Mouse (Mus musculus) midbrain, embryonic 11.5 days (tissue): ENCODE results near the gene Gm3187. TPM values are rescaled to one million over a fixed set of nuclear protein-coding genes. Genes with fewer than 3 reads are reported as not detected.
"Not testable (repeated sequence)": the region's sequence is repeated elsewhere in the genome, so short reads cannot be mapped to it uniquely, and the experiment has no call there.

Source experiments
- ATAC-seq: fragments of 200-750 bp; cut with Nextera tagmentation; 2 replicates; pipeline ENCODE4 v1.8.0; 2017; ENCODE audit warnings: moderate TSS enrichment, moderate library complexity; ENCODE audit not compliant: low FRiP score
- DNase-seq: peaks from one replicate; pipeline ENCODE4 v3.0.0; 2015; ENCODE audit warnings: low spot score; ENCODE audit errors: missing footprints
- H3K27ac ChIP-seq: fragments of 300-500 bp; sonication (generic); 2 replicates; pipeline ENCODE4 v1.5.1; 2014; ENCODE audit warnings: low read depth, low read length
- H3K27me3 ChIP-seq: fragments of 300-500 bp; sonication (generic); 2 replicates; pipeline ENCODE4 v1.6.1; 2014; ENCODE audit warnings: mild to moderate bottlenecking, low read length, moderate library complexity, mixed read lengths; ENCODE audit not compliant: control insufficient read depth, insufficient read depth
- H3K36me3 ChIP-seq: fragments of 300-500 bp; sonication (generic); 2 replicates; pipeline ENCODE4 v1.6.1; 2014; ENCODE audit warnings: mild to moderate bottlenecking, low read length, moderate library complexity, mixed read lengths; ENCODE audit not compliant: control insufficient read depth, insufficient read depth
- H3K4me1 ChIP-seq: fragments of 300-500 bp; sonication (generic); 2 replicates; pipeline ENCODE4 v1.6.1; 2014; ENCODE audit warnings: low read length; ENCODE audit not compliant: control insufficient read depth, insufficient read depth
- H3K4me2 ChIP-seq: fragments of 300-500 bp; sonication (generic); 2 replicates; pipeline ENCODE4 v1.6.1; 2014; ENCODE audit warnings: mild to moderate bottlenecking, moderate library complexity
- H3K4me3 ChIP-seq: fragments of 300-500 bp; sonication (generic); 2 replicates; pipeline ENCODE4 v1.5.1; 2014; ENCODE audit warnings: low read depth, low read length
- H3K9ac ChIP-seq: fragments of 300-500 bp; sonication (generic); 2 replicates; pipeline ENCODE4 v1.6.1; 2014; ENCODE audit warnings: low read length
- H3K9me3 ChIP-seq: fragments of 300-500 bp; sonication (generic); 2 replicates; pipeline ENCODE4 v1.6.1; 2016; ENCODE audit warnings: low read length; ENCODE audit not compliant: control insufficient read depth
- WGBS: fragments of 180-500 bp; shearing (Covaris S2); extraction: QIAGEN DNeasy Blood & Tissue Kit; methylation state at CpG from one replicate; pipeline ENCODE4 v1.1.7; 2014; 5-methylcytosine and 5-hydroxymethylcytosine counted together
- polyA plus RNA-seq: library from polyadenylated mRNA; unstranded; fragments of >200 nt; fragmentation: Nextera tagmentation; extraction: Ambion mirVana; gene quantifications from 2 replicates; pipeline ENCODE4 v1.2.1, GENCODE M21; 2014

The Gm3187 gene
- not detected in 2 replicates for polyA plus RNA-seq

GRCm38 (mm10) chr14:5483907-5484306, at the start of gene Gm3187:
TSS of gene Gm3187 (plus strand) at chr14:5484207.
- not testable (repeated sequence) for H3K4me3 ChIP-seq, H3K27me3 ChIP-seq, H3K9me3 ChIP-seq, H3K27ac ChIP-seq, H3K4me2 ChIP-seq, H3K9ac ChIP-seq, DNase-seq, H3K36me3 ChIP-seq, ATAC-seq, H3K4me1 ChIP-seq
- WGBS: 91% methylated on average over 4 of the region's 5 CpGs

GRCm38 (mm10) chr14:5455367-5455766, 28.6 kb upstream of the Gm3187 start, which contains the start of gene Gm3194:
TSS of gene Gm3194 (minus strand) at chr14:5455467.
- not testable (repeated sequence) for H3K9ac ChIP-seq, H3K4me2 ChIP-seq, H3K27me3 ChIP-seq, H3K4me3 ChIP-seq, H3K9me3 ChIP-seq, DNase-seq, ATAC-seq, H3K4me1 ChIP-seq, H3K36me3 ChIP-seq, H3K27ac ChIP-seq
- WGBS: no CpG with 5 or more reads among the region's 3 CpGs

DNA sequence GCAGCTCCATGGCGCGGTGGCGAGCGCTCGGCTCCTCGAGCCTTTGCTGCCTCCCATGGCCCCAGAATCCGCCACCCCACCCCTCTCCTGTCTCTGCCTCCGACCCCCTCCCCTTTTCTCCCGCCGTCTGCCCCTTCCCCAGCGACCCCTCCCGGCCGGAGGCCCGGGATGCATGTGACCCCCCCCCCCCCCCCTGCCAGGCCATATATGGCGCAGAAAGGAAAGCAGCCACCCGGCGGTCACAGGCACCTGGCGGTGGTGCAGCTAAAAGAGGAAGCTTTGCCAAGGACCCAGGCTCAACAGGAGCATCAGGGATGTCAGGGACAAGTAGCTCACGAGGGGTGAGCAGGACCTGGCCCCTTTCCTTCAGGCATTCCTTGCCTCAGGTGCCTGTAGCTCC, 23.5 kb upstream of the Gm3187 start:
- H3K27me3 ChIP-seq, H3K36me3 ChIP-seq, H3K9ac ChIP-seq, DNase-seq, H3K4me2 ChIP-seq, ATAC-seq, H3K4me3 ChIP-seq, H3K4me1 ChIP-seq, H3K27ac ChIP-seq, H3K9me3 ChIP-seq: not testable (repeated sequence)
- no CpG with 5 or more reads among the region's 19 CpGs for WGBS

GRCm38 (mm10) chr14:5477730-5478129, 6.3 kb upstream of the Gm3187 start, which contains the start of gene Gm8246:
TSS of gene Gm8246 (minus strand) at chr14:5477830.
- H3K4me1 ChIP-seq, H3K27me3 ChIP-seq, DNase-seq, H3K27ac ChIP-seq, ATAC-seq, H3K36me3 ChIP-seq, H3K9ac ChIP-seq, H3K4me2 ChIP-seq, H3K9me3 ChIP-seq, H3K4me3 ChIP-seq: not testable (repeated sequence)
- WGBS: no CpG with 5 or more reads among the region's 3 CpGs

- not testable (repeated sequence) for H3K4me3 ChIP-seq, H3K9ac ChIP-seq, H3K27ac ChIP-seq, ATAC-seq, H3K27me3 ChIP-seq, H3K4me1 ChIP-seq, H3K9me3 ChIP-seq, DNase-seq, H3K36me3 ChIP-seq, H3K4me2 ChIP-seq
- WGBS: no CpG with 5 or more reads among the region's 35 CpGs
Measured at GRCm38 (mm10) chr14:5501374-5501773, 17.4 kb downstream of the Gm3187 start, which contains the start of gene Gm3488. TSS of gene Gm3488 (plus strand) at chr14:5501674.

DNA sequence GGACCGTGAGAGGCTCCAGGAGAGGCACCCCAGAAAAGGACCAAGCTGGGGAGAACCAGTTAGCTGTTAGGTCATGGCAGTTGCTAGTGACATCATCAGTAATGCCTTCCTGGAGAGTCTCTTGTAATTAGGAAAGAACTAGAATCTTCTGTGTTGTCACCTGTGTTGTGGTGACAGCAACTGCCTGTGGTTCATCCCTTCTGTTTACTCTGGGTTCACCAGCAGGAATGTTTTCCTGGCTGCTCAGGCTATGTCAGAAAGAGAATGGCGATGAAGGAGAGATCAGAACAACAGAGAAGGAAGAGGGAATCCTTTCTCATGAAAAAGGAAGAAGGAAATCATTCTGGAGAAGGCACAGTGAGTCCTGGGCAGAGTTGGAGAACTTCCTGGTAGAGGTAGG, 54.2 kb downstream of the Gm3187 start, which contains the start of gene Gm3532:
Gene Gm3532, plus strand, starts transcription at position 301 of the 400 bp plus-strand sequence.
- H3K4me3 ChIP-seq, H3K4me2 ChIP-seq, H3K9ac ChIP-seq, ATAC-seq, H3K27me3 ChIP-seq, H3K4me1 ChIP-seq, DNase-seq, H3K36me3 ChIP-seq, H3K9me3 ChIP-seq, H3K27ac ChIP-seq: not testable (repeated sequence)
- WGBS: no CpG with 5 or more reads among the region's 2 CpGs

Other genes with a start within 250 kb of the Gm3187 start
- gene Gm3526, start 223.6 kb upstream of the Gm3187 start, polyA plus RNA-seq: not detected in 2 replicates
- gene Gm3542, start 149.3 kb upstream of the Gm3187 start, polyA plus RNA-seq: not detected in 2 replicates
- gene Gm3500, start 95.2 kb upstream of the Gm3187 start, polyA plus RNA-seq: not detected in 2 replicates
- gene Gm3194, start 28.7 kb upstream of the Gm3187 start, polyA plus RNA-seq: 1.0 TPM in 1 of 2 replicates, not detected in the other
- gene Gm8246, start 6.4 kb upstream of the Gm3187 start, polyA plus RNA-seq: not detected in 2 replicates
- 2.0 and 2.7 TPM in 2 replicates for gene Gm3488, start 17.5 kb downstream of the Gm3187 start, polyA plus RNA-seq
- gene Gm3532, start 54.3 kb downstream of the Gm3187 start, polyA plus RNA-seq: not detected in 2 replicates
- not detected in 2 replicates for gene Gm8265, start 148.8 kb downstream of the Gm3187 start, polyA plus RNA-seq
- gene Gm9603, start 203.2 kb downstream of the Gm3187 start, polyA plus RNA-seq: not detected in 2 replicates